Mouse (Mus musculus): Measurements from ENCODE around the gene Zfp628. TPM values are rescaled to one million over a fixed set of nuclear protein-coding genes. Genes with fewer than 3 reads are reported as not detected.
A peak's percentile ranks its signal among the peaks of the same experiment; 100 is the strongest.
"Not testable (repeated sequence)": the region's sequence is repeated elsewhere in the genome, so short reads cannot be mapped to it uniquely, and the experiment has no call there.

Gene Zfp628
- total RNA-seq (2021) = 10 to 100 TPM; 13.9 to 15.1 TPM
- long read RNA-seq, partial matches to known transcripts = 0 of 3 reads
- long read RNA-seq, other reads (novel, unspliced or antisense) = 0 of 3 reads

GRCm38 (mm10) chr7:4915007-4915665 is at the start of gene Zfp628:
TSS of gene Zfp628 (plus strand) at chr7:4915217.
- peak; percentile 92 to 97 for DNase-seq (ENCODE audit: low spot score in 2 of 2)

- peak; percentile 96 to 98 for DNase-seq (ENCODE audit: low spot score in 2 of 2)
Measured at GRCm38 (mm10) chr7:4865579-4866493, 49.2 kb upstream of the Zfp628 start.

- no peak for DNase-seq (ENCODE audit: low spot score in 2 of 2)
Measured at GRCm38 (mm10) chr7:4866631-4867180, 48.3 kb upstream of the Zfp628 start.

- DNase-seq (ENCODE audit: low spot score in 2 of 2) = no peak
Measured at GRCm38 (mm10) chr7:4870133-4870532, 44.9 kb upstream of the Zfp628 start, which contains the start of gene Isoc2b. TSS of gene Isoc2b (minus strand) at chr7:4870258.

GRCm38 (mm10) chr7:4876753-4877221 is 38.2 kb upstream of the Zfp628 start, which contains the start of gene Isoc2a:
TSS of gene Isoc2a (plus strand) at chr7:4877153.
- DNase-seq (ENCODE audit: low spot score in 2 of 2) = peak; percentile 85 to 91

- DNase-seq (ENCODE audit: low spot score in 2 of 2) = no peak
Measured at GRCm38 (mm10) chr7:4877226-4877625, 37.8 kb upstream of the Zfp628 start.

- DNase-seq (ENCODE audit: low spot score in 2 of 2) = no peak
Measured at GRCm38 (mm10) chr7:4878186-4878585, 36.8 kb upstream of the Zfp628 start.

- DNase-seq (ENCODE audit: low spot score in 2 of 2) = not testable (repeated sequence)
Measured at GRCm38 (mm10) chr7:4879036-4879435, 36.0 kb upstream of the Zfp628 start.

GRCm38 (mm10) chr7:4886680-4887079 is 28.3 kb upstream of the Zfp628 start:
- DNase-seq (ENCODE audit: low spot score in 2 of 2) = no peak

GRCm38 (mm10) chr7:4895186-4895585 is 19.8 kb upstream of the Zfp628 start:
- no peak for DNase-seq (ENCODE audit: low spot score in 2 of 2)

- no peak for DNase-seq (ENCODE audit: low spot score in 2 of 2)
Measured at GRCm38 (mm10) chr7:4898851-4899648, 16.0 kb upstream of the Zfp628 start.

GRCm38 (mm10) chr7:4899649-4900522 is 15.1 kb upstream of the Zfp628 start:
- DNase-seq (ENCODE audit: low spot score in 2 of 2) = no peak

GRCm38 (mm10) chr7:4900523-4900851 is 14.5 kb upstream of the Zfp628 start:
- no peak for DNase-seq (ENCODE audit: low spot score in 2 of 2)

GRCm38 (mm10) chr7:4901171-4901570 is 13.8 kb upstream of the Zfp628 start:
- DNase-seq (ENCODE audit: low spot score in 2 of 2) = no peak

- no peak for DNase-seq (ENCODE audit: low spot score in 2 of 2)
Measured at GRCm38 (mm10) chr7:4902404-4902803, 12.6 kb upstream of the Zfp628 start.

- no peak for DNase-seq (ENCODE audit: low spot score in 2 of 2)
Measured at GRCm38 (mm10) chr7:4906466-4906950, 8.5 kb upstream of the Zfp628 start, which contains the start of gene Gm36210. TSS of gene Gm36210 (minus strand) at chr7:4906516.

- DNase-seq (ENCODE audit: low spot score in 2 of 2) = peak in 1 of 2 experiments; percentile 66
Measured at GRCm38 (mm10) chr7:4911561-4911960, 3.5 kb upstream of the Zfp628 start.

- DNase-seq (ENCODE audit: low spot score in 2 of 2) = no peak
Measured at GRCm38 (mm10) chr7:4912248-4912647, 2.8 kb upstream of the Zfp628 start.

GRCm38 (mm10) chr7:4915669-4916416 is 826 bp downstream of the Zfp628 start:
- peak in 1 of 2 experiments; percentile 55 for DNase-seq (ENCODE audit: low spot score in 2 of 2)

All from layer of hippocampus, adult 18-20 months (tissue).